Mouse (Mus musculus): ENCODE data around the gene Heatr5a.
A peak's percentile ranks its signal among the peaks of the same experiment; 100 is the strongest.

The Heatr5a gene

GRCm38 (mm10) chr12:51845261-51845660 lies 125.9 kb downstream of the Heatr5a start:
- DNase-seq (ENCODE audit: low spot score) = no peak

- DNase-seq (ENCODE audit: low spot score) = peak; percentile 91
These were observed 126.3 kb downstream of the Heatr5a start for GRCm38 (mm10) chr12:51844771-51845256.

GRCm38 (mm10) chr12:51843576-51844520 lies 127.3 kb downstream of the Heatr5a start:
- no peak for DNase-seq (ENCODE audit: low spot score)

GRCm38 (mm10) chr12:51842081-51842864 lies 128.8 kb downstream of the Heatr5a start:
- no peak for DNase-seq (ENCODE audit: low spot score)

GRCm38 (mm10) chr12:51839856-51840255 lies 131.3 kb downstream of the Heatr5a start:
- DNase-seq (ENCODE audit: low spot score) = no peak

GRCm38 (mm10) chr12:51835219-51835618 lies 135.9 kb downstream of the Heatr5a start:
- no peak for DNase-seq (ENCODE audit: low spot score)

GRCm38 (mm10) chr12:51831931-51832330 lies 139.2 kb downstream of the Heatr5a start:
- DNase-seq (ENCODE audit: low spot score) = no peak

GRCm38 (mm10) chr12:51831296-51831695 lies 139.8 kb downstream of the Heatr5a start:
- DNase-seq (ENCODE audit: low spot score) = no peak

GRCm38 (mm10) chr12:51830671-51831070 lies 140.4 kb downstream of the Heatr5a start:
- DNase-seq (ENCODE audit: low spot score) = no peak

GRCm38 (mm10) chr12:51830077-51830402 lies 141.1 kb downstream of the Heatr5a start:
- DNase-seq (ENCODE audit: low spot score) = no peak

- DNase-seq (ENCODE audit: low spot score) = peak; percentile 51
These were observed 141.6 kb downstream of the Heatr5a start, which contains the start of gene Hectd1 for GRCm38 (mm10) chr12:51829290-51830076. TSS of gene Hectd1 (minus strand) at chr12:51829536.

- DNase-seq (ENCODE audit: low spot score) = no peak
These were observed 142.3 kb downstream of the Heatr5a start for GRCm38 (mm10) chr12:51828716-51829289.

GRCm38 (mm10) chr12:51827958-51828650 lies 143.0 kb downstream of the Heatr5a start:
- no peak for DNase-seq (ENCODE audit: low spot score)

Data from layer of hippocampus, adult 9-10 months (tissue).